Mouse (Mus musculus) kidney, adult 2 months (tissue): Measurements from ENCODE around the gene Lclat1.

Source experiments
- CTCF ChIP-seq: fragments of 200-500 bp; conservative IDR thresholded peaks from 2 replicates; pipeline ENCODE4 v1.5.1; 2011; ENCODE audit warnings: low read depth, mild to moderate bottlenecking, control low read depth, low read length, moderate library complexity, mixed read lengths; ENCODE audit not compliant: insufficient read depth, insufficient read length
- POLR2A ChIP-seq: fragments of 200-500 bp; IDR thresholded peaks from one replicate; pipeline ENCODE4 v1.6.1; 2011; ENCODE audit warnings: low read depth, low read length, control low read depth

DNA sequence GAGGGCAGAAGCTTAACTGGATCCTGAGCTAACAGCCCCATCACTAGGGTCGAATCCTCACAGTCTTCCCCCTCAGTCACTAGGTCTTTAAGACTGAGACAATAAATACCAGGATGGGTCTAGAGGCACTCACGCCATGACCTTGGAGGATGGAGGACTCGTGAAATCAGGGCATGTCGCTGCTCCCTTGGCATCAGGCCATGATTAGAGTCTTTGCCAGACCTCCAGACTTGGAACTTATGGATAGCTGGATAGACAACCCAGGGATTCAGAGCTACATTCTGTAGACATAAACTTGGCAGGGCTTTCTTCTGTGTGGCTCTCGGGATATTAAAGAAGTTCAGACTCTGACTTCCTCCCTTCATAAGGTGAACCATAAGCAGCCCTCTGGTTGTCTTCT is 49.5 kb upstream of the Lclat1 start:
- TF ChIP-seq POLR2A (no peak), CTCF (no peak)
